Mouse (Mus musculus) skeletal muscle tissue, adult 2 months (tissue): Measurements from ENCODE around the gene 1700067K01Rik.

Experiments used
- DNase-seq: peaks from one replicate; pipeline ENCODE4 v3.0.0-alpha.2; 2012; ENCODE audit warnings: low read depth, low spot score

The 1700067K01Rik gene

GRCm38 (mm10) chr8:84011705-84012498, 10.6 kb downstream of the 1700067K01Rik start, which contains the start of gene 2210011C24Rik:
2210011C24Rik (minus strand) TSS chr8:84012171.
- no peak for DNase-seq

- DNase-seq: peak; percentile 53
These were observed 11.3 kb downstream of the 1700067K01Rik start for GRCm38 (mm10) chr8:84012499-84013165.

GRCm38 (mm10) chr8:84015833-84016232, 14.5 kb downstream of the 1700067K01Rik start:
- no peak for DNase-seq

- DNase-seq: no peak
These were observed 18.4 kb downstream of the 1700067K01Rik start for GRCm38 (mm10) chr8:84019738-84020137.

- DNase-seq: no peak
These were observed 19.8 kb downstream of the 1700067K01Rik start, which contains the start of gene Palm3 for GRCm38 (mm10) chr8:84021096-84021495. Palm3 (plus strand) TSS chr8:84021471.

GRCm38 (mm10) chr8:84021569-84021968, 20.3 kb downstream of the 1700067K01Rik start:
- no peak for DNase-seq

GRCm38 (mm10) chr8:84023085-84023484, 21.8 kb downstream of the 1700067K01Rik start:
- DNase-seq: peak; percentile 71

GRCm38 (mm10) chr8:84023631-84024030, 22.3 kb downstream of the 1700067K01Rik start:
- no peak for DNase-seq

GRCm38 (mm10) chr8:84024171-84024570, 22.9 kb downstream of the 1700067K01Rik start:
- no peak for DNase-seq

GRCm38 (mm10) chr8:84025863-84026262, 24.6 kb downstream of the 1700067K01Rik start:
- DNase-seq: no peak

- no peak for DNase-seq
These were observed 26.1 kb downstream of the 1700067K01Rik start for GRCm38 (mm10) chr8:84027449-84027848.

GRCm38 (mm10) chr8:84029272-84029671, 28.0 kb downstream of the 1700067K01Rik start:
- DNase-seq: no peak

GRCm38 (mm10) chr8:84032777-84033176, 31.5 kb downstream of the 1700067K01Rik start:
- no peak for DNase-seq

- DNase-seq: no peak
These were observed 36.7 kb downstream of the 1700067K01Rik start for GRCm38 (mm10) chr8:84038015-84038414.

GRCm38 (mm10) chr8:84039050-84039449, 37.7 kb downstream of the 1700067K01Rik start:
- DNase-seq: peak; percentile 65

- peak; percentile 57 for DNase-seq
These were observed 41.0 kb downstream of the 1700067K01Rik start, which contains the start of gene Il27ra for GRCm38 (mm10) chr8:84042066-84042947. Il27ra (minus strand) TSS chr8:84042589.

GRCm38 (mm10) chr8:84042948-84043342, 41.6 kb downstream of the 1700067K01Rik start:
- no peak for DNase-seq

- DNase-seq: no peak
These were observed 42.8 kb downstream of the 1700067K01Rik start for GRCm38 (mm10) chr8:84044103-84044502.

GRCm38 (mm10) chr8:84044900-84045299, 43.6 kb downstream of the 1700067K01Rik start, which contains the start of gene Rln3:
Rln3 (minus strand) TSS chr8:84045000.
- no peak for DNase-seq

- DNase-seq: no peak
These were observed 45.2 kb downstream of the 1700067K01Rik start for GRCm38 (mm10) chr8:84046505-84046904.

- DNase-seq: no peak
These were observed 46.9 kb downstream of the 1700067K01Rik start for GRCm38 (mm10) chr8:84048171-84048570.
